Mouse (Mus musculus) liver (tissue): ENCODE data around the gene Azin2.
A peak's percentile ranks its signal among the peaks of the same experiment; 100 is the strongest.

Source experiments
- DNase-seq: peaks from one replicate; pipeline ENCODE4 v3.0.0-alpha.2; 2020; ENCODE audit warnings: mixed read lengths

Azin2 gene

DNA sequence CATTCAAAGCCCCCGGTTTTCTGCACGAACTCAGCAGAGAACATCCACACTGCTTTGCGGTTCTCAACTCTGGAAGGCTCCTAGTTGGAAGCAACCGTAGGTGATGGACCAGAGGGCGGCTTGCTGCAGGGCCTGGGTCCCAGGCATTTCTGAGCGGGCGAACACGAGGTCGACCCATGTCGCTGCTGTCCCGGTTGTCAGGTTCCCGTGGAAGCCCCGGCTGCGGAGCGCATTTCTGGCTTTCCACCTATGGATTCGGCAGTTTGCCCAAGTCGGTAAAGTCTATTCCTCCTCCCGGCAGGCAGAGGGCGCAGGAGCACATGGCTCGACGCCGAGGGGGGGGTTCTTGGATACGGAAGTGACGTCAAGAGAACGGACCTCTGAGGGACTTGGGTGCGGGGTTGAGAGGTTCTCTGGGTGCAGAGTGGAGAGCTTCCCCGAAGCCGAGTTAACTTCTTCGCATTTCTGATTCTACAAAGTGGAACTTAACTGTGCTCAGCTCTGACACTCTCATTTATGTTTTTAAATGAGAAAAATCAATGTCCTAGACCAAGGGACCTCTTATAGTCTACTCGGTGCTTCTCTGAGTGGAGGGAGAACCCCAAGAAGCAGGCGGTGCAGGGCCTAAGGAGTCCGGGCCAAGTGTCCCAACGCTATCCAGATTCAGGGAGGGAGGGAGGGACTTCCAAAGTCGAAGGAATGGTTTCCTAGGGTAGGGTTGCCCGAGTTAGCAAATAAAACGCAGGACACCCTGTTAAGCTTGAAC, 37.2 kb downstream of the Azin2 start:
- peak; percentile 76 for DNase-seq

DNA sequence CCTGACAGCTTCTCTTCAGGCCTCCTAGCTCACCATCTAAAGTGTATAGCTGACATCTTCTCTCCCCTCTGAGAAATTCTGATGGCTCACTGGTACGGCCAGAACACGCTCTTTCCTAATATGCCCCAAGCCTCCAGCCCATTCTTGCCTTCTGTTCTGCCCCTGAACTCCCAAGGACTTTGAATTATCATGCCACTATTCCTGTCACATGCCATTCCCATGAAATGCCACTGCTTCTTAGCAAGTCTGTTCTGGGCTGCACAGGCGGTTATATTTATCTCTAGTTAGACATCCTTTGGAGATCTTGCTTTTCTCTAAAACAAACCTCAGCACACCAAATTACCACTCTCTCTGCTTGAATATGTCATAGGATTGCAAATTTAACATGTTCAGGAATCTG, 38.6 kb downstream of the Azin2 start:
- no peak for DNase-seq

DNA sequence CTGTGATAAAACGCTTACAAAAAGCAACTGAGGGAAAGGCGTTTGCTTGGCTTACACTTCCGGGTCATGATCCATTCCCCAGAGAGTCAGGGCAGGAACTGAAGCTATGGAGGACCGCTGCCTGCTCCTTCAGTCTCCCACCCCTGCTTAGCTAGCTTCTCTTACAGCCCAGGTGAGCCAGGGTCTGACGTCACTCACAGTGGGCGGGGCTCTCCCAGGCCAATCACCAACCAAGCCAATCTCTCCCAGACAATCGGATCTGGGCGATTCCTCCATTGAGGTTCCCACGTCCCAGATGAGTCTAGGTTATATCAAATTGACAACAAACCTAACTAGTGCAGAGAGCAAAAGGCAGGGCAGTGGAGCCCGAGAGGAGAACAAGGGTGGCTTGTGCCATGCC, 43.1 kb downstream of the Azin2 start:
- no peak for DNase-seq

DNA sequence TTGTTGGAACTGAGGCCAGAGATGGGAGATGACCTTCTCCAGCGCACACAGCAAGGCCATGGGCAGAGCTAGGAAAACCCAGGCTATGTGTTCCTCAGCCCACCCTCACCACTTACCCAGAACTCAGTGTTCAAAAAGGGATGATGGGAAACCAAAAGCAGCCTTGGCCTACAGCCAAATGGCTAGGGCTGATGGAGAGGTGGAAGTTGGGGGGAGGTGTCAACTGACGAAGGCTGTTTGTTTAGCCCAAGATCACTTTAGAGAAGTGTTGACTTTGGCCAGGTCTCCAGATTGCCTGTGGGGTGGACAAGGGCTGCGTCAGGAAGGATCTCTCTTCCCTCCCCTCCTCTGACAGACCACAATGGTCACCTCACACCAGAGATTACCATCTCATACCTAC, 44.1 kb downstream of the Azin2 start:
- DNase-seq, result no peak

DNA sequence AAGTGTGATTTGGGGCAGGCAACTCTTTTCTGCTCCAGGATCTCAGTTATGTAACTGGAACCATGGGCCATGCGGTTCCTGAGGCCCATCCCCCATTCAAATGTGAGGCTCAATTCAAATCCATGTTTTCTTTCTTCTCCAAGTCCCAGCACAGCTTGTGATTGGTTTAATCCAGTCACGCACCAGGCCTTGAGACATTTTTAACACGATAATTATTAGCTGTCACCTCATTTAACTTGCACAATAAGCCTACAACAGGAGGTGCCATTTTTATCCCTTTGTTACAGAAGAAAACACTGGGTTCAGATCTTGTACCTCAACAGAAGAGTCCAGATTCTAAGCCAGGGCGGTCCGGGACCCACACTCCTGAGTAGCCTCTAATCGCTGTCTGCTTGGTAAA, 44.5 kb downstream of the Azin2 start:
- DNase-seq, result no peak

DNA sequence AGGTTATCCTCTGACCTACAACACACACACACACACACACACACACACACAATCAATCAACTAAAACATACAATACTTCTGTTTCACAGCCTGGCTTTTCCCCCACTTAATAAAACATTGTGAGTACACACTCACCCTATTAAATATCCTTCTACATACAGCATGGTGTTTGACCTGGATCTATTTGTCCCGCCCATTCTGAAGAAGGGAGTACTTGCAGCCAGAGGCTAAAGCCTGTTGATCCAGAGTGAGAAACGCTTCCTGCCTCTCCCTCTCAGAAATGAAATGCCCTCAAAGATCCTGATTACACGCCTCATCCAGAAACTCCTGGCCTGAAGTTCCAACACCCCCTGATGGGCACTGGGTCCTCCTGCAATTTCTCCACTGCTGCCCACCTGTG, 45.1 kb downstream of the Azin2 start:
- no peak for DNase-seq

DNA sequence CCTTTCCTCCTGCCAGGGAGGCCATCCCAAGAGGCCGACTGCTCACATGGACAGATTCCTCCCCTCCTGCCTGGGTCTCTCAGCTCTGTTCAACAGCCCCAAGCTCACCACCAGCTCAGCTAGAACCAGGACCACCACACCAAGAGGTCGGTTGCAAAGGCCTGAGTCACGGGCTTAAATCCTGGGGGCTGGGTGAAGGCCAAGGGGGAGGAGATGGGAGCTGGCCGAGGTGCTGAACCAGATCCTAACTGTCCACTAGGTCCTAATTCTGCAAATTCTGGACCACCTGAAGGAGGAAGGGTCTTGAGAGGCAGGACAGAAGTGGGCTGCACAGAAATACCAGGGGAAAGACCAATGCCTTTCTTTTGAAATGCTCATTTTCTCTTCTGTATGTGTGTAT, 48.4 kb downstream of the Azin2 start:
- DNase-seq, result peak; percentile 22

DNA sequence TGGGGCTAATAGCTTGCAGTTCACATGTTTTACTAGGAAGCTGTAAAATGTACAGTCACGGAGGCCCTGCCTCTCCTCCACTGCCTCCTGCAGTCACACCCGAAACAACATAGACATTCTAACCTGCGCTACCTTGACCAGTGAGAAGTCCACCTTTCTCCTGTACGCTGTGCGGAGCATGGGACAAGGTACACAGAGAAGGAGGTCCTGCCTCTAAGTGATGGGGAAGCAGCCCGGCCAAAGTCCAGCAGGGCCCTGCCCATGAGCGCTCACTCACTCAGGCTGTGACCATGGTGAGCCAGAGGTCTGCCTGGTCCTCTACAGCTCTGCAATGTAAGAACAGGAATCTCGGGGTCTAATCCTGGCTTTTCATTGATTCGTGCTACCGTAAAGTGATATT, 50.2 kb downstream of the Azin2 start:
- no peak for DNase-seq

DNA sequence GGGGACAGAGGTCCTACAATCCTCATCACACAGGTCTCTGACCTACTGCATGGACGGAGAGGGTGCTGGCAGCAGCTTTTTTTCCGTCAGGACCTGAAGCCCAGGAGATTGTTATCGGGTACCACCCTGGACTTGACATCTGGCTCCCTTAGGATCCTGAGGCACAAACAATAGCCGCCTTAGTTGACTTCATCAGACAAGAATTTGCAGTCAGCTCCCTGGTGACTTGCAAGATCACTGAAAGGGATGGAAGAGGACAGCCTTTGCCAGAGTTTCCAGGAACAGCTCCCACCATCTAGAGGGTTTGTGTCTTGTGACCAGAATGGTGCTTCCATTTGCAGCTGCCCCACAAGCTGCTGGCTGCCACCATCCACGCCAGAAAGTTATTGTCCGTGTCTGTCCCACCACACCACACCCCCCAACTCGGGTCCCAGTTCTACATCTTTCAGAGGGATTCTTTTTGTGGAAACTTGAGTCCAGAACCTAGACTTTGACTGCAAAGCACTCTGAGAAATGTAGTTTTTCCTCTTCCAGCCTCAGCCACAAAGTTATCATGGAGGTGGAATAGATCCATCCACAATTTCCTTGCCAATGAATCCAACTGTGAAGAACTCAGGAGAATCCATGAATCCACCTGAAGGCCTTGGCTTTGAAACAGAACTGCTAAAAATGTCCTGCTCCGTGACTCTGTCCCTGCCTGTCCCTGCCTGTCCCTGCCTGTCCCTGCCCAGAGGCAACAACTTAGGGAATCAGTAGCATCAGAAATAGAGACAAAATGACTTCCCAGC, 51.8 kb downstream of the Azin2 start:
- no peak for DNase-seq

DNA sequence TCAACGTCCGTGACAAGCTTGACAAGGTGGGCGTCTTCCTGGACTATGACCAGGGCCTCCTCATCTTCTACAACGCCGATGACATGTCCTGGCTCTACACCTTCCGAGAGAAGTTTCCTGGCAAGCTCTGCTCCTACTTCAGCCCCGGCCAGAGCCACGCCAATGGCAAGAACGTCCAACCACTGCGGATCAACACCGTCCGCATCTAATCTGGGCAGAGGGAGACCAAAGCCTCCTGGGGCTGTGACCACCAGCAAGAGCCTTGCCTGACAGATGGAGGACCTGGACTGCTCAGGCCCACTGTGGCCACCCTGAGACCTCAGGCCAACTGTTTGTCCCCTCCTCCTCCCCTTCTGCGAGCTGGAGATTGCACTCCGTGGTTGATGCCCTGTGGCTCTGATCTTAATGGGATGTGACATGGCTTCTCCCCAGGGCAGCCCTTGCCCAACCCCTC, 52.8 kb downstream of the Azin2 start:
- DNase-seq, result no peak

DNA sequence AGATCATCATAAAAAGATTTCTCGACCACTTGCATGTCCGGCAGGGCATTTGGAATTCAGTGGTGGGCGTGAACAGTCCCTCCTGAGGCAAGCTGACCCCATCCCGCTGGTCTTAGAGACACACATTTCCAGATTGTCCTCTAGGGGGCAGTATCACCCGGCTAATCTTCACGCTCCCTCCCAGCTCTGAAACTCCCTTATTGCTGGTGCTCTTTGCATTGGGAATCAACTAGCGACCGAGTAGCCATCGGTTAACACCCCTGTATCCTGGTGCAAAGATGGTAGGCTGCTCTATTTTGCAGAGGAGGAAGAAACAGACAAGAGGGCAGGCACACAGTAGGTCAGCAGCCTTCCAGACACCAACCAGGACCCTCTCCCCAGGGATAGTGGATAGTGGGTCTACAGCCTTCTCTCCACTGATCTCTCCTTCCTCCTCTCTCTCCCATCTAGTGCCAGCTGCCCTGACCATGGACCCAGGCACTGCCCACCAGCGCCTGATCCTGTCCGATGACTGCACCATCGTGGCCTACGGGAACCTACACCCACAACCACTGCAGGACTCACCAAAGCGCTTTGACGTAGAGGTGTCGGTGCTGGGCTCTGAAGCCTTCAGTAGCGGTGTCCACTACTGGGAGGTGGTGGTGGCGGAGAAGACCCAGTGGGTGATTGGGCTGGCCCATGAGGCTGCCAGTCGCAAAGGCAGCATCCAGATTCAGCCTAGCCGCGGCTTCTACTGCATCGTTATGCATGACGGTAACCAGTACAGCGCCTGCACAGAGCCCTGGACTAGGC, 53.5 kb downstream of the Azin2 start:
- DNase-seq, result peak; percentile 27

DNA sequence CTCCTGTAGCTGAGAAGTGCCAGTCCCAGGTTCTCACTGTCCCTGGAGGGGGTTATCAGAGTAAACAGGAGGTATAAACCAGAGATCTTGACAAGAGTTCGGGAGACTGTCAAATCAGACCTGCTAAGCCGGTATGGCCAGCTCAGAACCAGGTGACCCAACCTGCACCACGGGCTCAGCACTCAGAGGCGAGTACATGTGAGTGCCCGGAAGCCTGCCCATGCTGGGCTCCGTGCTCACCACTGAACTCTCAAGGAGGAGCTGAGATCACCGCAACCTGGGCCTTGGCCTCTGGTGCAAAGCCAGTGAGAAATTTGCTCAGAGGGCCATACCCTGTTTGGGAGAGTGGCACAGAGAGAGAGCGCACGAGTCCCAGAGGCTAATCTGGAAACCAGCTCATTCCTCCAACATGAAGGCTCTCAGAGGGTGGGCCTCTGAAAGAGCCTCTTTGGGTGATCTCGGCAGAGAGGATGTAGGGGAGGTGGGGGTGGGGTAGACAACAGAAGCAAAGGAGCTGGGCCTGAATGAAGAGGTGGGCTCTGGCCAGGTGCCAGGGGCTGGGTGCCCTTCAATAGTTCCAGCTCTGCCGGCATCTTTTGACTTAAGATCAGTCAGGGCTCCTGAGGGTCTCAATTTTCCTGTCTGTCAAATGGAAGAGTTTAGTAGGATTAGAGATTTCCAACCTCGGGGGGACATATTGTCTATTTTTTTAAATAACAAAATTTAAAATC, 54.8 kb downstream of the Azin2 start:
- no peak for DNase-seq

DNA sequence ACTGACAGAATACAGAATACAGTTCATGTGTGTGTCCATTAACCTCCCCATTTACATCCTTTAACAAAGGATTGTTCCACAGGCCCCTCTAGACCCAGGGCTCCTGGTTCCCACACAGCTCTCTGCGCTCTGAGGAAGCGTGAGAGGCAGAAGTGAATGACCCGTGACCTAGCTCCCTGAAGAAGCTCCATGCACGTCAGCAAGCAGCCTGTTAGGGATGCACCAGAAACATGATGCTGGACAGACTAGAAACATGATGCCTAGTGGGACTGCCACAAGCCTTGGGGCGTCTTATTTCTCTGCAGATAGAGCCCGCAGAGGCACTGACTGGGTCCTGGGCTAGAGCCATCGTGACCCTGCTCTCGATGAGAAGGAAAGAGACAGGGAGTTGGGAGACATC, 55.5 kb downstream of the Azin2 start:
- DNase-seq, result no peak

DNA sequence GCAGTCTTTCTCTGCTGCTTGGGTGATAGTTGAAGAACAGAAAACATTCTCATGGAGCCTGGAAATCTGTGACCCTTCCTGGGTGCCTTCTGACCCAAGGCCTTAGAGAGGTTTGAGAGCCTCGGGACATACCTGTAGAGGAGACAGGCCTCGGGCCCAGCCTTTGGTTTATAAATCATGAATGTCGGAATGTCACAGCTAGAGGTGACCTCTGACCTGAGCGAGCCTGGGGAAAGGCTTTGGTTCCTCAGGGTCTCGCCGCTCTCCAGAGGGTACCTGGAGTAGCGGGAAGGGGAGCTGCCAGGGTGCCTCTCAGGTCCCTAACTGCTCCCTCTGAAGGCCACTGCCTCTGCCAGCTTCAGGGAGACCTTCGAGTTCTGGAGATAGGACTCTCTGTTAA, 57.0 kb downstream of the Azin2 start:
- DNase-seq, result no peak

DNA sequence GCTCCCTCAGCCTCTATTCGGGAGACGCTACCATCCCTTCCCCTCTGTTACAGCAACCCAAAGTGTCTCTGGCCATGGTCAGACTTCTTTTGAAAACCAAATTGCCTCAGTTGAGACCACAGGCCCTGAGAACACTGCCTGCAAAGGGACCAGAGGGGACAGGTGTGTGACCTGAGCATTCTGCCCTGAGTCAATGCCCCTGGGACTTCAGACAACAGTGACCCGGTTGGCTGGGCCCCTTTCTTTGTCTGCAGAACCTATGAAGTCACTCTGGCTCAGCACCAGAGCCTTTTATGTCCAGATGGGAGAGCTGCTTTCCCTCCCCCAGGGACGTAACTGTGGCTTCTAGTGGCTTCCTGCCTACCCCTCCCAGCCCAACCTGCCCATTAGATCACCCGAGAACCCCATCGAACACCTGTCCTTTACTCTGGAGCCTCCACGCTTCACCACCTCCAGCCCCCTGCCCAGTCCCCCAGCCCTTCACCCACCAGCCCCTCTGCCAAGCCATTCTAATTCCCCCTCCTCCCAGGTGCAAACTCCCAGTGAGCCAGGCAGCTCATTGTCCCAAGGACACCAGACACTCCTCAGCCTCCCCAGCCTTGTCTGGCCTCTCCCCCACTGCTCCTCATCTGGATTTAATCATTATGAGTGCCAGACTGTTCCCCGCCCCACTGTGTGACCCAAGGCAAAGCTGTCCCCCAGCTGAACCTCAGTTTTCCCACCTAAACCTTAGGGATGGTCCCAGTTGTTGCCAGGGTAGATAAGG, 58.0 kb downstream of the Azin2 start:
- no peak for DNase-seq

DNA sequence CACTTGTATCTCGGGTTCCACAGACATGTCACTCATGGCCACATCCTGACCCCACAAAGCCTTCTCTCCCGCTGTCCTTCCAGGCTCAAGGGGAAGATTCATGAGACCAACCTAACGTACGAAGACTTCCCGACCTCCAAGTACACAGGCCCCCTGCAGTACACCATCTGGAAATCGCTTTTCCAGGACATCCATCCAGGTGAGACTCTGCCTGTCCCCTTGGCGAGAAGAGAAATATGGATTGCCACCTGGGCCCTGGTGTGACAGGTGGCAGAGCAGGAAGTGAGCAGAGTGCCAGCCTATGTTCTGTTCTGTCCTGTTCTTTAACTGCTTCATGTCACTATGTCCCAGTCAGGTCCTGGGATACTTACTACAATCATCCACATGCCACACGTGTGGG, 59.9 kb downstream of the Azin2 start:
- no peak for DNase-seq

DNA sequence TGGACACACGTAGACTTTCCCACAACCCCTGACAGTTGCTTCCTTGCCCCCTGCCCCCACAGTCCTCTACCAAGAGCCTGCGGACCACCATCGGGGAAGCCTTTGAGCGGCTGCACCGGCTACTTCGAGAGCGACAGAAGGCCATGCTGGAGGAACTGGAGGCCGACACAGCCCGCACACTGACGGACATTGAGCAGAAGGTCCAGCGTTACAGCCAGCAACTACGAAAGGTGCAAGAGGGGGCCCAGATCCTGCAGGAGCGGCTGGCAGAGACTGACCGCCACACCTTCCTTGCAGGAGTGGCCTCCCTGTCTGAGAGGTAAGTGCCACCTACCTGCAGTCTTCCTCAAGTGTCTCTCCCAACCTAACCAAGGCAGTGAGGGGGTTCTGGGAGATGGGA, 61.8 kb downstream of the Azin2 start:
- no peak for DNase-seq

DNA sequence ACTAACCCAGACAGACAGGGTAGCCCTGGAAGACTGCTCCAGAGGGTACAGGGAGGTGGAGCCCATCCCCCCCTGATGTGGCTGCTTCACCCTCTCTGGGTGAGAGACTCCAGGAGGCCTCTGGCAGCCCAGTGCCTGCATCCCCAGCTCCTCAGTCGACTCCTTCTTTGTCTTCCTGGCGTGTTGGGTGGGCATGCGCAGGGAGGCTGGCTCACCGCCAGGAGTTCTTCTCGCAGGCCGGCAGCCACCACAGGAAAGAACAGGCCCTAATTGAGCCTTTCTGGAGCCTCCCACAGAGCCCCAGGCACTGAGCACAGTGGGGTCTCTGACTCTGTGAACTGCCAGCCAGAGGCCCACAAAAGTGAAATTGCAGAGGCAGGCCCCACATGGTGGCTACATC, 62.9 kb downstream of the Azin2 start:
- DNase-seq, result peak; percentile 68

DNA sequence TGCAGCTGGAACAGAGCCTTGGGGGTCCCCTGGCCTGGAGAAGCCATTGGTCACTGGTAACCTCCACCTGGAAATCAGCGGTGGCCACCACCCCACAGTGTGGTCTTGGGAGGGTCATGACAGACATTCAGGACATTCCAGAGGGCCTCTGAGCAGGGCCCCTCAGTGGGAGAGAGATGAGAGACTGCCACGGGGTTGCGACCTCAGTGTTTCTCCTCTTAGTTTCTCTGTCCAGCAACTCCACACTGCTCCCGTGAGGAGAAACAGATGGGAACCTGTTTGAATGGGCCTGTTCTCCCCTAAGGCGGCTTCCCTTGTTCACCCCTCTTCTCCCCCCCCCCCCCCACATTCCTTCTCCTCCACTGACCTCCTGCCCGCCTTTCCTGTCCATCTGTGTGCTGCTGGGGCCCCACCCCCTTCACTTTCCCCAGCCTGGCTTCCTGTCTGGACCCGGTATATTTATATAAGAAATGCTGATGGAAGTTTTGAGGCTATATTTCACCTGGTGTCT, 64.3 kb downstream of the Azin2 start:
- peak; percentile 30 for DNase-seq

DNA sequence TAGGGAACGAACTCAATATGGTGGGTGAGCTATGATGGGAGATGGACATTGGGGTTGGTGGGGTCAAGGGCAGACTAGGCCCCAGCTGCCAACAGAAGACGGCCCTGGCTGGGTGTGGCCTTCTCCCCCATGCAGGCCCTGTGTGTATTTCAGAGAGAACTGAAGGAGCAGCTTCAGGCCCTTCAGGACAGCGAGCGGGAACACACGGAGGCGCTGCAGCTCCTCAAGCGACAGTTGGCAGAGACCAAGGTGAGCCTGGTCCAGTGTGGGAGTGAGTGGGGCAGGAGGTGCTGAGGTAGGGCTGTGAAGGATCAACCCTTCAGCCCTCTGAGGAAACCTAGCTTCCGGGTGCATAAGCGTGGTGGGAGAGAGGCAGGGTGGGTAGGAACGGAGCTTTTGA, 65.6 kb downstream of the Azin2 start:
- no peak for DNase-seq

DNA sequence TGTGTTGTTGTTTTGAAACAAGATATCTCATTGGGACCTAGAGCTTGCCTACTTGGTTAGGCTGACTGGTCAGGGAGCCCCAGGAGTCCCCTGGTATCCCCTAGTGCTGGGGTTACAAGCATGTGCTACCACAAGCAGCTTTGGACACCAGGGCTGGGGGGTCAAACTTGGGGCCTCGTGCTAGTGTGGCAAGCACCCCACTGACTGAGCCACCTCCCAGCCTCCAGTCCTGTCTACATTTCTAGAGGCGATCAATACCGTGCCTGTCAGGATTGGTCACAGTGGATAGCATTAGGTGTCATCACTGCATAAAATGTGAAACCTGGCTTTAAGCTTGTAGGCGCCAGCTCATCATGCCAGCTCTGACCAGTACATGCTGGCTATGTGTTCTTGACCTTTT, 66.4 kb downstream of the Azin2 start:
- DNase-seq, result no peak

DNA sequence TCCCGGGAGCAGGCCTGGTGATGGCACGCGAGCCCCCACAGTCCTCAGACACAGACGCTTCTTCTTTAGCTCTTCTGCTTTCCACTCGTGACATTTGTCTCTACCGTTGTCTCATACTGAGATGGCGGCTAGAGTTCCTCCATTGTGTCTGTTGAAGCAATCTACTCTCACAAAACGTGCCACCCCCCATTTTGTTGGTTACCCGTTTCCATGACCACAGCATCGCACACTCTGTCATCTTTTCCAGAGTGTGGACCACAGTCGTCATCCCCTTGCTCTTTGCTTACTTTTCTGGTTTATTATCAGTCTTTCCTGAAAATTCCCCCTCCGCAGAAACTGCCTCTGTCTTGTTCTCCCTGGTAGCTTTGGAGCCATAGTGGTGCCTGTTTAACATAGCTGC, 68.1 kb downstream of the Azin2 start:
- no peak for DNase-seq
